Mouse (Mus musculus): ENCODE results near the gene Rab38.

- TF ChIP-seq CTCF (IDR thresholded peaks at IDR 0.05) (no peak), EP300 (IDR thresholded peaks at IDR 0.05) (no peak)
Observed at GRCm38 (mm10) chr7:88406466-88406865, 23.6 kb upstream of the Rab38 start.
